Mouse (Mus musculus) adrenal gland, adult 18-20 months (tissue): ENCODE measurements around the gene Ppp1cb. TPM values are rescaled to one million over a fixed set of nuclear protein-coding genes. Genes with fewer than 3 reads are reported as not detected.

Source experiments
- DNase-seq, 2 experiments: peaks; one replicate each; pipeline ENCODE4 v3.0.0; 2021 to 2022; ENCODE audit warnings: low spot score in 2 of 2
- total RNA-seq, 2 experiments: library from RNA; stranded (reverse); gene quantifications; 1 replicate in 1 of 2; 2 replicates in 1 of 2; pipeline ENCODE4 v1.2.3; 2021

The Ppp1cb gene
- total RNA-seq, 2 experiments from 2014 or later: 347 to 518 TPM

DNA sequence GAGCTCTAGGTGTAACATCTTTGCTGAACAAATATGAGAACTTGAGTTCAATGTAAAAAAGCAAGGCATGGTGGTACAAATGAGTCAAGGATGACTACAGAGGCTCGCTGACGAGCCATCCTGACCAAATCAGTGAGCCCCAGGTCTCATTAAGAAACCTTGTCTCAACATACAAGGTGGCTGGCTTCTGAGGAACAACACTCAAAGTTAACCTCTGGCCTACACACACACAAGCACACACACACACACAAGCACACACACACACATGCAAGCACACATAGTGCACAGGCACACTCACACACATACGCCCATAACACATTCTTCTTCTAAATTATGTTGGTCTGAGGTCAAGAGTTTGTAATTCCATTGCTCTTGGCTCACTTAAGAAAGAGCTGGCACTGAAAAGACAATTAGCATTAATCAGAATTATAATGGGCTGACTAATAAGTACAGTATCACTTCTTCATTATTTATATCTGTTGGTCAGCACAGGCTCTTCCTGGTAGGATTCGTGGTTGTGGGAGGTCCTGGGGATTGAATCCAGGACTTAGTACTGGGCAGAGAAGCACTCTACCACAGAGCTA, 16.6 kb upstream of the Ppp1cb start:
- DNase-seq: no peak

DNA sequence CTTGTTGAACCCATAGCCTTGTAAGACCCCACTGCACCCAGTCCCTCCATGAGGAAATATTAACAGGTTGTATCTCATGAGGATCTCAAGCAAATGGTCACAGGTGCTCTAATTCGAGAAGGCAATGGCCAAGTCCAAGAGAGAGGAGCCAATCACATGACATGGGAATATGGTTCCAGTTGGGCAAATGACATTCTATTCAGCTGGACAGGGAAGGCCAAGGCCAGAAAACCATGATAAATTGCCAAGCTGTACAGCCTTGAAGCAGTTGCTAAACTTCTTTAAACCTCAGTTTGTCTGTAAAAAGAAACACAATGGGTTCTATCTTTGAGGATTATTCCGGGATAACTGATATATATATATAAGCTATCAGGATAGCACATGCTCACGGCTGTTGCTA, 14.7 kb upstream of the Ppp1cb start:
- DNase-seq: no peak

DNA sequence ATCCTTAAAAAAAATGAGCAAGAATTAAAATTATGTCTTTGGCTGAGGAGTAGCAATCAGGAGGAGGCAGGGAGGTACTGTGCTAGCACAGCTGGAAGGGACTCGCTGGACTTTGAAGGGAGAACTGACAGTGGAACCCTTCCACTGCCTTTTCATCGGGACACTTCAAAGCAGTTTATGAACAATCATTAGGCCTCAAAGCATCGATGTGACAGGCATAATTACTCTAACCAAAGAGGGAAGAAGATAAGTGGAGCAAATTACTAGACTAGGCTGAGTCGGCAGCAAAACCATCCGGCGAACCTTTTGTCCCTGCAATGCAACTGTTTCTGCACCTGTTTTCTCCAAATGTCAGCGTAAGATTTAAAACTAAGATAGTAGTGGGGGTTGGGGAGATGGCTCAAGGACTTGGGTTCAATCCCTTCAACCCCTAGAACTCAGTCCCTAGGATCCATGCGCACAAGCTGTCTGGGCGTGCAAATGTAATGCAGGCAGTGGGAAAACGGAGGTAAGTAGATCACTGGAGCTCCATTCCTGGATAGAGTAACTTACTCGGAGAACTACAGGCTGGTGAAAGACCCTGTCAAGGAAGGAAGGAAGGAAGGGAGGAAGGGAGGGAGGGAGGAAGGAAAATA, 13.2 kb upstream of the Ppp1cb start:
- DNase-seq: no peak

GRCm38 (mm10) chr5:32446394-32446793, 12.2 kb upstream of the Ppp1cb start:
- DNase-seq: no peak

- no peak for DNase-seq
Observed at GRCm38 (mm10) chr5:32446810-32447209, 11.8 kb upstream of the Ppp1cb start.

GRCm38 (mm10) chr5:32459251-32459881, 723 bp downstream of the Ppp1cb start:
- peak in 1 of 2 experiments; percentile 49 for DNase-seq

DNA sequence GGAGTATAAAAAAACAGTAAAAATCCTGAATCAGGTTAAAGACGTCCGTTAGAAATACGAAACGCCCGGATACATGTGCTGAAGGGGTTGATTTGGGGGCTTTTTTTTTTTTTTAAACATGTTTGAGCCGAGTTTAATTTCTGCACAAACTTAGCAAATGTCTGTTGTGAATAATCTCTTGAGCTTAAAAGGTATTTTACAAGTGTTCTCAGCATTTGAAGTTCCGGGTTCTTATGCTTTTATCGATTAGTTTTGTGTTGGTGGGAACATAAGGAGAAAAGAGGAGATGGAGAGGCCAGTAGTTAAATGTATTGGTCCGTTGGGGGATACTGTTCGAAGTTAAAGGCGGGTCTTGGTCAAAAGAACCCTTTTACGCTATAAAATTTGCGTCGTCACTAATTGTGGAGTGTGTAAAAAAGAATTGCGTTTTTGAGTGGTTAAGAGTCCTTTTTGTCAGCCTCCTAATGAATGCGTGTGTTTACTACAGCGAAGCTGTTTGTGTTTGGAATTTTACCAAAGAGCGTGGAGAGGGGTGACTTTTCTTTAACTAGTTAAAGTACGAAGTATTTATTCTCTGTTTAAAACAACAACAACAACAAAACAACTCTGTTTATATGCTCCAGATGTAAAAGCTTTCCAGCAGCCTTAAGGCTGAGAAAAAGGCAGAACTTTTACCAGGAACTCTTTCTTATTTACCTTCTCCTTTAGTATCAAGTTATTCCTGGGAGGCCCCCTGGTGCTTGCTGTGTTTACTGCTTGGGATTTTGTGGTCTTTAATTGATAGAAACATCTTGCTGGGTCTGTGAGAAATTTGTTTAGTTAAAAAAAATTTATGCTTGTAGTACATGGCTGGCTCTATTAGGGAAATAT, 1.5 kb downstream of the Ppp1cb start:
- DNase-seq: no peak

GRCm38 (mm10) chr5:32460973-32461372, 2.3 kb downstream of the Ppp1cb start:
- no peak for DNase-seq

DNA sequence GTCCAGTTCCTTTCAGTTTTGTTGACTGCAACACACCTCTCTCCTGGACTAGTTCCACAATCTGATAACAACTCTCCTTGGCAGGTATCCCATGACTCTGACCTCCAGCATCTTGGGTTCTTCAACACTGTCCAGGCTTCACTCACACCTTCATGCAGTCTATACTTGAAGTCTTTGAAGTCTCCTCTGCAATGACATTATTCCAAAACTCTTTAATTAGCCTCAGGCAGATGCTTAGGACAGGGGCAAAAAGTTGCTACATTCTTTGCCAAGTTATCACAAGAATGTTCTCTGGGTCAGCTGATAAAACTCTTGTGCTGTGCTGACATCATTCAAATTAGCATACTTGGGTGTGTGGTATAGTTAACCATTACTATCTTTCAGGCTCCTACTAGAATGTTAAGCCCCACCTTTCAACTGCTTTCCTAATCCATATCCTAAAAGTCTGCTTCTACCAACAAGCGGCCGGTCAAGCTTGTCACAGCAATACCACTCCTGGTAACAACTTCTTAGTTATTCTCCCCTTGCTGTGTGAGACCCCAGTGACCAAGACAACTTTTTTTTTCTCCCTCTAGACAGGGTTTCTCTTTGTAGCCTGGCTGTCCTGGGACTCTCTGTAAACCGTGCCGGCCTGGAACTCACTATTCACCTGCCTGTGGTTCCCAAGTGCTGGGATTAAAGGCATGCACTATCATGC, 13.8 kb downstream of the Ppp1cb start:
- DNase-seq: no peak

DNA sequence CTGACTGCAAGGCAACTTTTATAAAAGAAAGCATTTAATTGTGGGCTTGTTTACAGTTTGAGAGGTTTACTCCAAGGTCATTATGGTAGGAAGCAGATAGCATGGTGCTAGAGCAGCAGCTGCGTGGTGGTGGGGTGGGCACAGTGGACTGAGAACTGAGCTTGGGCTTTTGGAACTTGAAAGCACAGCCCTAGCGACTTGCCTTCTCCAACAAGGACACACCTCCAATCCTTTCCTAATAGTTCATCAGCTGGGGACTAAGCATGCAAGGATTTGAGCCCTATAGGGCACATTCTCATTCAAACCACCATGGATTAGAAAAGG, 14.3 kb downstream of the Ppp1cb start:
- no peak for DNase-seq

- no peak for DNase-seq
Observed at GRCm38 (mm10) chr5:32476501-32476900, 17.9 kb downstream of the Ppp1cb start.

GRCm38 (mm10) chr5:32478972-32479371, 20.3 kb downstream of the Ppp1cb start:
- DNase-seq: no peak

DNA sequence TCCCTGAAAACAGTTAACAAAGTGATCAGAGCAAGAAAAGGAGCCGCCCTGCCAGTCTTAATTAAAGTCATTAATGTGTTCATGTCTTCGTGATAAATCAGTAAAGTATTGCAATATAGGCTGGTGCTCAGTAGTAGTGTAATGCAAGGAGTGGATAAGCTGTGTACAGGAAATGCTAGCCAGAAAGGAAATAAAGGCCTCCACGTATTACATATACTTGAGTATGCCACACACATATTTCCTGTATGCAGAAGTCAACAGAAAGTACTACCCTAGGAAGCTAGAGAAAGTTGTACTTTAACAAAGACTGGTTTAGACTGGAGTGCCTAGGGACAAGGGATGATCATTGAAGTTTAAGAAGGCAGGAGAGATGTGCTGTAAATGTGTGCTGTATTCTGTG, 26.8 kb downstream of the Ppp1cb start:
- no peak for DNase-seq

DNA sequence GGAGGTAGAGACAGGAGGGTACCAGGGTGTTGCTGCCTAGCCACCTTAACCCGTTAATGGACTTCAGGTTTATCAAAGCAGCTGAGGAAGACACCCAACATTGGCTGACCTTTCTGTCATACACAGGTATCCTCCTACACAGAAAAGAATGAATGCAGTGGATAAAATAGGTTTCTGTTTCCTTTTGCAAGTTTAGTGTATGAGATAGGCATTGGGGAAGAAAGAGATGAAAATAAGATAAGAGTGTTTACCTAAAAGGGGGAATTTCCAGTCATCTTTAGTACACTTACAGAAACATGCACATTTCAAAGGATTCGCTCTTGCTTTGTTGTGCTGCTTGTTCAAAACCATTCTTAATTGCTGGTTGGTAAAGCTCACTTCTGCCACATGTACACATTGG, 29.4 kb downstream of the Ppp1cb start:
- DNase-seq: no peak

- no peak for DNase-seq
Observed at GRCm38 (mm10) chr5:32494084-32494700, 35.5 kb downstream of the Ppp1cb start.

DNA sequence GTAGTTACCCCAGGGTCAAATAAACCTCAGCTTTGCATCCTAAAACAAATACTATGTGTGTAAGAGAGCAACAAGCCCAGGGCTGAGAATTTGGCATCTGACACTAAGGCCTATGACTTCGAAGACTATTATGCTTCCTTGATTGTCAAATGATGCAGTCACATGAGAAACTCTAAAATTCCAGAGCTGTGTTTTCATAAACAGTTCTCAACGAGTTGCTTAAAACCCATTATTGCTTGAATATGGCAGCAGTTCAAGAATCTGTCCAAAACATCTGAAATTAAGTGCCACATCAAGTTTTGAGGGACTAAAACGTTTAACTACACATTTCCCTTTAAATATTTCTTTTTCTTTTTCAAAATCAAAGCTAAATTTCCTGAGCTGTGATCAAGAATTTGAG, 50.1 kb downstream of the Ppp1cb start:
- DNase-seq: no peak

DNA sequence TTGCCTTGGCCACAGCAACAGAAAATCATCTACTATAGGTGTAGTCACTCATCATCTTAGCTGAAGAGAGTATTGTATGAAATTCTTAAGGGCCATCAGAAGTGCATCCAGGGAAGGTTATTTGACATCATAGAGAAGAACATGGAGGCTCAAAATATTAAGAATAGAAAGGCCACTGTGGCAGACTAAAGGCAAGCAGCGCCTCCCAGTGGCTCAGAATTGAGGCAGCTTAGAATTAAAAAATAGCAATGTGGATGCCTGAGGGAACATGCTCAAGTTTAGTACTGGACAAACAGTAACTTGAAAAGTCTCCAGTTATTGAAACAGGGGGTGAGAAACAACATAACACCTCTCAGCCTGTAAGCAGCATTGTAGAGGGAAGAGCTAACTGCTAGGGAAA, 61.7 kb downstream of the Ppp1cb start:
- peak; percentile 43 to 50 for DNase-seq

- DNase-seq: no peak
Observed at GRCm38 (mm10) chr5:32549449-32549848, 90.8 kb downstream of the Ppp1cb start.

DNA sequence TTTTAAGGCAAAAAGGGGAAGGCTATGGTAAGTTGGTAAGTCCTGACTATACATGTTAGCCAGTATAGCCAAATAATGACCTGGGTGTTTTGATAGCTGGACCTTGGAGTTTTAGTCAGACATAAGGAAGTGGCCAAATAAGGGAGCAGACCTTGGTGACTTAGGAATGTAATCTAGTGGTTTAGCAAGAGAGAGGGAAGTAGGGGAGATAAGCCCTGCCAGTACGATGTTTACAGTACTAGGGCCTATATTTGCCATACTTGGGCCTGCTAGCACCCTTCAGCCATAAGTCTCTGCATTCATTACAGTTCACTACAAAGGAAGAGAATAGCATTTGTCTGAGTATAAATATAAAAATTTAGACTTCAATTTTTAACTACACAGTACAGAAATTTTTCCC, 106.1 kb downstream of the Ppp1cb start:
- DNase-seq: no peak
